12 mouse cellular contexts compared by ENCODE assay signal in the genomic region with DNA sequence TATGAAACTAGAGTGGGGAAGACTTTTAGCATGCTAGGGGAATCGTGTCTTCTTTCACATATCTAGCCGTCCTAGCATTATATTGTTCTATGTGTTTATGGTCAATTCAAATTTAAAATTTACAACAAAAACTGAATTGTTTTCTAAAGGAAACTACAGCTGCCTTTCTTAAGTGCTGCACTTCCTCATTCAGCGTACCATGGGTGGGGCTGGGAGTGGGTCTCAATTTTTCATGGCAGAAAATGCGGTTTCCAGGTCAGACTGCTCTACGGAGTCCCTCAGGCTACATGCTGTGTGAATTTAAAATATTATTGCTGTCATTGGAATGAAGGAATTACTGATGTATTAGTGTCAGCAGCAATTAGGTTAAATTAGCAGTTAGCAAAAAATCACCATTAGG. TPM values are rescaled to one million over a fixed set of nuclear protein-coding genes. Genes with fewer than 3 reads are reported as not detected.
DNase-seq lines count a peak whose midpoint lies in the region; ATAC-seq and TF ChIP-seq lines count a peak whose summit lies in the region.
"Had no signal": no experiment of that assay in that cellular context is flagged by ENCODE, and none has a peak within 500 bp of the region (broad histone marks: within the 10 kb centered on the region; RNA-seq: fewer than 3 reads in every experiment).

No protein-coding gene starts in this region.

- no peak overlapping the region for H3K4me3 ChIP-seq in kidney, postnatal 0 days (replicated peaks; ENCODE audit: low read depth, low read length)
- no peak overlapping the region for H3K4me3 ChIP-seq in intestine, embryonic 15.5 days (replicated peaks)
- peak overlapping the region; percentile 84 for H3K4me3 ChIP-seq in megakaryocyte, embryonic 14.5 days (replicated peaks)
- H3K4me3 ChIP-seq in midbrain, embryonic 10.5 days: no peak overlapping the region
- H3K4me3 ChIP-seq: embryonic facial prominence, embryonic 15.5 days; limb, embryonic 13.5 days had no signal

- no peak for TF ChIP-seq CTCF in kidney, postnatal 0 days (IDR thresholded peaks at IDR 0.05; ENCODE audit: low read depth)

- no peak for ATAC-seq in kidney, postnatal 0 days (replicated peaks; ENCODE audit: low FRiP score, low read depth)
- ATAC-seq in intestine, embryonic 15.5 days: no peak
- ATAC-seq: midbrain, embryonic 16.5 days had no signal

- H3K27me3 ChIP-seq in kidney, postnatal 0 days (ENCODE audit: insufficient read depth, low read length): no peaks in the 10 kb centered on the region
- no peaks in the 10 kb centered on the region for H3K27me3 ChIP-seq in intestine, embryonic 15.5 days (replicated peaks)
- H3K27me3 ChIP-seq in megakaryocyte, embryonic 14.5 days (replicated peaks): no peaks in the 10 kb centered on the region
- no peaks in the 10 kb centered on the region for H3K27me3 ChIP-seq in midbrain, embryonic 10.5 days (ENCODE audit: low read depth, poor library complexity, severe bottlenecking)
- H3K27me3 ChIP-seq: embryonic facial prominence, embryonic 15.5 days; limb, embryonic 13.5 days had no signal

- 0 out of 2 replicates have a peak, but pooled peaks cover 2% of the 10 kb centered on the region for H3K36me3 ChIP-seq in kidney, postnatal 0 days (ENCODE audit: insufficient read depth, low read length)
- no peaks in the 10 kb centered on the region; the same call in 1 of the 2 replicates for H3K36me3 ChIP-seq in intestine, embryonic 15.5 days
- peaks cover 24% of the 10 kb centered on the region for H3K36me3 ChIP-seq in megakaryocyte, embryonic 14.5 days (replicated peaks; ENCODE audit: low read length)
- H3K36me3 ChIP-seq in midbrain, embryonic 10.5 days: peaks cover 8% of the 10 kb centered on the region

- DNase-seq in kidney, postnatal 0 days (ENCODE audit: low spot score): no peak
- no peak for DNase-seq in kidney, adult 11 months
- peak; percentile 64 for DNase-seq in MEL-GATA-1-ER (ENCODE audit: extremely low read depth, low read depth)
- no peak for DNase-seq in embryo, embryonic 11 days
- DNase-seq in midbrain, embryonic 10.5 days (ENCODE audit: low spot score): no peak
- DNase-seq: kidney, adult 18-20 months; thymus, adult 18-20 months had no signal

- H3K9me3 ChIP-seq in kidney, postnatal 0 days (replicated peaks; ENCODE audit: low read length): no peaks in the 10 kb centered on the region
- no peaks in the 10 kb centered on the region for H3K9me3 ChIP-seq in intestine, embryonic 15.5 days
- no peaks in the 10 kb centered on the region for H3K9me3 ChIP-seq in megakaryocyte, embryonic 14.5 days
- H3K9me3 ChIP-seq in midbrain, embryonic 10.5 days (replicated peaks): no peaks in the 10 kb centered on the region
- H3K9me3 ChIP-seq: embryonic facial prominence, embryonic 15.5 days; limb, embryonic 13.5 days had no signal

- peak overlapping the region; percentile 21; the same call in 1 of the 2 replicates for H3K27ac ChIP-seq in kidney, postnatal 0 days
- H3K27ac ChIP-seq in intestine, embryonic 15.5 days: 0 out of 2 replicates have a peak overlapping the region, but pooled peaks have one; percentile 24
- H3K27ac ChIP-seq in midbrain, embryonic 10.5 days (replicated peaks): no peak overlapping the region
- H3K27ac ChIP-seq: embryonic facial prominence, embryonic 15.5 days; limb, embryonic 13.5 days had no signal

- 75% methylated on average over 5 of the region's 5 CpGs for WGBS in kidney, postnatal 0 days
- 53% methylated on average over 5 of the region's 5 CpGs for WGBS in intestine, embryonic 15.5 days
- 84% methylated on average over 5 of the region's 5 CpGs for whole genome bisulfite sequencing in midbrain, embryonic 10.5 days

- H3K9ac ChIP-seq in kidney, postnatal 0 days (ENCODE audit: low read depth, low read length): no peak overlapping the region
- no peak overlapping the region for H3K9ac ChIP-seq in intestine, embryonic 15.5 days
- H3K9ac ChIP-seq: embryonic facial prominence, embryonic 15.5 days; limb, embryonic 13.5 days had no signal

- H3K4me2 ChIP-seq in kidney, postnatal 0 days (ENCODE audit: low read length): no peak overlapping the region
- no peak overlapping the region for H3K4me2 ChIP-seq in intestine, embryonic 15.5 days (replicated peaks)
- H3K4me2 ChIP-seq: embryonic facial prominence, embryonic 15.5 days; limb, embryonic 13.5 days had no signal

- H3K4me1 ChIP-seq in kidney, postnatal 0 days (replicated peaks; ENCODE audit: insufficient read depth, low read length): 0 out of 2 replicates have a peak, but pooled peaks cover 4% of the 10 kb centered on the region
- peaks cover 6% of the 10 kb centered on the region; the same call in 1 of the 2 replicates for H3K4me1 ChIP-seq in intestine, embryonic 15.5 days (replicated peaks)
- peaks cover 30% of the 10 kb centered on the region for H3K4me1 ChIP-seq in megakaryocyte, embryonic 14.5 days
- H3K4me1 ChIP-seq in midbrain, embryonic 10.5 days: peaks cover 12% of the 10 kb centered on the region; the same call in 1 of the 2 replicates
- H3K4me1 ChIP-seq: limb, embryonic 13.5 days had no signal

RNA-seq across cellular contexts. Expression of a gene that starts 15.6 kb away (rescaled TPM):
- 10.0 and 11.9 TPM in 2 replicates for polyA plus RNA-seq in kidney, postnatal 0 days (2015; fragmentation: Nextera tagmentation; extraction: Ambion mirVana)
- 11.5 and 14.8 TPM in 2 replicates for polyA plus RNA-seq in intestine, embryonic 15.5 days (2015; fragmentation: Nextera tagmentation; extraction: Ambion mirVana)
- polyA plus RNA-seq in megakaryocyte, embryonic 14.5 days (2012; ENCODE audit: insufficient read depth, low replicate concordance): 4.5 and 14.4 TPM in 2 replicates
- polyA plus RNA-seq in midbrain, embryonic 10.5 days (2016; fragmentation: Nextera tagmentation; extraction: Ambion mirVana): 14.8 and 18.1 TPM in 2 replicates

RNA-seq across cellular contexts. Expression of a gene that starts 48.8 kb away (rescaled TPM):
- 26.4 and 32.0 TPM in 2 replicates for polyA plus RNA-seq in kidney, postnatal 0 days (2015; fragmentation: Nextera tagmentation; extraction: Ambion mirVana)
- polyA plus RNA-seq in intestine, embryonic 15.5 days (2015; fragmentation: Nextera tagmentation; extraction: Ambion mirVana): 45.0 and 45.6 TPM in 2 replicates
- 2.0 and 4.8 TPM in 2 replicates for polyA plus RNA-seq in megakaryocyte, embryonic 14.5 days (2012; ENCODE audit: insufficient read depth, low replicate concordance)
- 60.9 and 75.3 TPM in 2 replicates for polyA plus RNA-seq in midbrain, embryonic 10.5 days (2016; fragmentation: Nextera tagmentation; extraction: Ambion mirVana)
